Mouse (Mus musculus) right cerebral cortex, adult 2 months (tissue): ENCODE data around the gene Miga2.
"Not testable (repeated sequence)": the region's sequence is repeated elsewhere in the genome, so short reads cannot be mapped to it uniquely, and the experiment has no call there.

Experiments used
- DNase-seq, 2 experiments: peaks; one replicate each; pipeline ENCODE4 v3.0.0; 2021 to 2022; ENCODE audit warnings: low spot score in 2 of 2

Gene Miga2

GRCm38 (mm10) chr2:30397986-30398512 lies 34.0 kb downstream of the Miga2 start:
- no peak for DNase-seq

DNA sequence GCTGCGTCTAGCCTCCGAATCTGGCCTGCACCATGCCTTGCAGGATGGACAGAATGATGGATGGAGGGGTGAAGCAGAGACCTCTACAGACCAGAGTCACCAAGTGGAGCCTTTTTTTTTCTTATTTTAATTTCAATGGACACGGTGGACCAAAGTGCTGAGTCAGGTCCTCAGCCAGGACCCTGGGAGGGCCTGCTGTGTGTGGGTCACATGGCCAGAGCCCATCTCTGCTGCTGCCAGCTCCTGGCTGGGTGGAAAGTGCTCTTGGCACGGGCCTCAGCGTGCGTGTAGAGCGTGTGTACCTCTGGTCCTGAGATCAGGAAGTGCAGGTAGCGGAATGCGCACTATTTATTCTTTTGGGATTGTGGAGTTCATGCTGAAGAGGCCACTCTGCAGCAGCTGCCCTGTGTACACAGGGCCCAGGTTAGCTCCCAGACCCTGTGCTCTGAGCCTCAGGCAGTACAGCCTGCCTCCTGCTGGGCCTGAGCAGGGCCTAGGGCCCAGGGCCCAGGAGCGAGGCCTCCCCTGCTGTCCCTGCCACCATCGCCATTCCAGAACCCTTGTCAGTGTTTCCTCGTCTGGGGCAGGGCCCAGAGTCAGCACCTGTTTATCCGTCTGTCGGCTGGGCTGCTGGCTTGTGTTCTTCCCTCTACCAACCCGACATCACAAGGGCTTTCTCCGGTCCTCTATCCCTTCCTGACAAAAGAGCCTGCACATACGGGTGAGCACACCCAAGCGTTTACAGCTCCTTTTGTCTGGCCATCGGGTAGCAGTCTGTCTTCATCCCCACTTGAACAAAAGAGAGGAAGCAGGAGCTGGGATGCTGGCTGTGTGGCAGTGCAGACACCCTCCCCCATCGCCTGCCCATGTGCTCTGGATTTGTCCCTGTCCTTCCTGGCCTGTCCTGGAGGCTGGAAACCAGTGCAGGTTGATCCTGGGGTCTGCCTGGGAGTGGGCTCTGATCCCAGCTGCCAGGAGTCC lies 35.4 kb downstream of the Miga2 start:
- DNase-seq = no peak

GRCm38 (mm10) chr2:30401581-30401980 lies 37.5 kb downstream of the Miga2 start:
- DNase-seq = no peak

DNA sequence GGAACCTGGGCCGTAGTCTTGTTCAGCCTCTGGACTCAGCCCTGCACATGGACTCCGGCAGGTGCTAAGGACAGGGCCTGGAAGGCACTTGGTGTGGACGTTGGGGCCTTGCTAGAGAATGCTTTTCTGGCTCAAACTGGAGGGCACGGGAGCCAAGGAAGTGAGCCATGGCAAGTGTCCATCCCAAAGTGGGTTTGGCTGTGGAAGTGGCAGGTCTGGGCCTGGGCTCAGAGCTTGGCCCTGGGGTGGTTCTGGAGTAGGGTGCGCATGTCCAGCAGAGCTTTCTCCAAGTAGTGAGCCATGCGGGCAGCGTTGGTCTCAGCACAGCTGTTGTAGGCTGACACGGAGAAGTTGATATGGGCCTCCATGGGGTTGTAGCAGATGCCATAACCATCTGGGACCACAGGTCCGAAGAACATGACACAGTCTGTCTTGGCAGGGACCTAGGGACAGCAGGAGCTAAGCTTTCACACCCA lies 38.4 kb downstream of the Miga2 start:
- DNase-seq = no peak

GRCm38 (mm10) chr2:30402843-30403242 lies 38.8 kb downstream of the Miga2 start:
- DNase-seq = no peak

GRCm38 (mm10) chr2:30403870-30404269 lies 39.8 kb downstream of the Miga2 start:
- no peak for DNase-seq

GRCm38 (mm10) chr2:30407221-30407620 lies 43.2 kb downstream of the Miga2 start:
- no peak for DNase-seq

- DNase-seq = no peak
These were observed 43.7 kb downstream of the Miga2 start for GRCm38 (mm10) chr2:30407778-30408177.

DNA sequence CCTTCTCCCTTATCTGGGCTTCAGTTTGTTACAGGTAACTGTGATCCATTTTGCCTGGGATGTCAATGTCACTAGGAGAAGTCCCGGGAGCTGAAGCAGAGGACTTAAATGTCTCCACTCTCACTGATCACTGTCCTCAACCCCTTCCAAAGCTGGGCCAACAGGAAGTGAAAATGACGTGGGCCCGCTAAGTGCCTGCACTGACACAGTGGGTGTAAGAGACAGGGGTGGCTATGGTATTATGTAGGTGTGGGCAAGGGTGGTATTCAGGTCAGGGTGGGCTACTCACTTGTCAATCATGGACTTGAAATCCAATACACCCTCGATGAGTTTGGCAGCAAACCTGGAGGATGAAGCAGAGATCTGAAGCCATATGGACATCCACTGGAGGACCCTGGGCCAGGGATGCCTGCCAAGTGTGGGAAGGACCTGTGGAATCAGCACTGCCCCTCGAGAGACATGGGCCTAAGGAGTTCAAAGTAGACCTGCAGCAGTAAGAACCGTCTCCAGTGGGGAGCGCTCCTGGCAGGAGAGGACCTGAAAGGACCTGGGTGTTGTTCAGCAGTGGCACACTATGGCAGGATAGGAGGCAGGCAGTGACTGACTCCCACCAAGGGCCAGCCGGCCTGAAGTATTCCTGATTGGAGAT lies 44.5 kb downstream of the Miga2 start:
- no peak for DNase-seq

GRCm38 (mm10) chr2:30409454-30410176 lies 45.6 kb downstream of the Miga2 start:
- DNase-seq = no peak

DNA sequence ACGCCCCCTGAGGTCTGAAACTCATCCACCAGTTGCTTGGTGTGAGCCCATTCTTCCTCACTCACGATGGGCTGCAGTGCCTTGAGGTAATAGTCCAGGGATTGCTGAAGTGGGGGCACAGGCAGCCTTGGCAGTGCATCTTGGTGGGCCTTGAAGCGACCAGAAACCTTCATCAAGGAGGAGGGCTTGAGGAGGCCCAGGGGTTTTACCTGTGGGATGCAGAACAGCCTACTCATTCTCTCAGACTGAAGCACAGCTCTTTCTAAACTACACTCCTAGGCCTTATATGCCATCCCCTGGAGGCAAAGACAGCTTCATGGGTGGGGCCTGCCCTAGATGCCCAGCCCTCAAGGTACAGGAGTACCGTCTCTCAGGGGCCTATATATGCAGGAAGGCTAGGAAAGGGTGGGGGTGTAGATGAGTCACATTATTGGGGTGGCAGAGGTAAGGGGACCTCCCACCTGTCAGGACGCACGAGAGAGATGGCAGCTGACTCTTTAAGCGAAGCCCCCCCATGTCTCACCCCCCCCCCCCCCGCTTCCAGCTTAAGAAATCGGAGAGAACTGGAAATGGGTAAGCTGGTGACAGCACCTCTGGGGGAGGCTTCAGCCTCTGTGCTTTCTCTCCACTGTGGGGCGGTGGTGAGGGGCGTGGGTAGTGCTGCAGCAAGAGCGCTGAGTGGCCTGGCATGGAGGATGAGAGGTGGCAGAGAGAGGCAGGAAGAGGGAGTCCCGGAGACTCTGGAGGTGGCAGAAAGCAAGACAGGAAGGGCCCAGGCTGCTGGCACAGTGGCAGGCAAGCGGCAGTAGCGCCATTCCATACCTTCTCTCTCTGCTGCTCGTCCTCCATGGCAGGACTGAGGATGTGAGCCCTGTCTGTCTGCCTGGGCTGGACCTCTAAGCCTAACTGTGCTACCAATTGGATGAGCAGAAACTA lies 49.3 kb downstream of the Miga2 start:
- DNase-seq = peak; percentile 69 to 77

DNA sequence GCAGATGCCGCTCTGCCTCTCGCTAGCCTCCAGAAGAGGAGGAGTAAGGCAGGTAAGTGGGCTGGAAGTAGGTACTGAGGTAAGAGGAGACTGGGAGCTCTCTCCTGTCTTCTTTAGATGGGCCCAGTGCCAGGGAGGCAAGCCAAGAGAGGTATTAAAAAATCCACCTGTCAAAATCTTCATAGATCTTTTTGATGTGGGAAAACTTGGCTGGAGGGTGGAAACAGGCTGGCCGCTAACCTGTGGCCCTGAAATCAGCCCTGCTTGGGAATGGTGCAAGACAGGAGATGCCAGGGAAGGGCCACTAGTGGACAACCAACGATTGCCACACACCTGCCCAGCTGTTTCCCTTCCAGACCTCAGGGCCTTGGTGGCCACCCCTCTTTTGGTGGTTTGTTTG lies 50.1 kb downstream of the Miga2 start:
- DNase-seq = no peak

DNA sequence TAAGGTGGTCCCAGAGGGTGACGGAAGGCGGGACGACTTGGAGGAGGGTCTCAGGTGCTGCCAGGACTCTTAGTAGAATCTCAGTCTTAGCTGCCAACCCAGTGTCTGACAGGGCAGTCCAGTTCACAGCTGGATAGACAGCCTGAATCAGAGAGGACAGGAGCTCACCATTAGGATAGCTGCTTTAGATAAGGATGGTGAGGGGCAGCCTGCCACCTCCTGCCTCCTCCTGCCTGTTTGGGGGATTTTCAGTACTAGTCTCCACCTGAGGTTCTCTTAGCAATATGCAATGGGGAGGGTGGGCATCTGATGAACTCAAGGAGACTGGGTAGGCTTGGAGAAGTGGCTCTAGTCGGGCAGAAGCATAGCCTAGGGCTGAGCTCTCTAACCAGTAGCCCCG lies 50.6 kb downstream of the Miga2 start:
- DNase-seq = no peak

- DNase-seq = peak; percentile 86 to 92
These were observed 51.3 kb downstream of the Miga2 start, which contains the start of gene Crat for GRCm38 (mm10) chr2:30415157-30415935. Gene Crat, minus strand, starts transcription at chr2:30415813.

DNA sequence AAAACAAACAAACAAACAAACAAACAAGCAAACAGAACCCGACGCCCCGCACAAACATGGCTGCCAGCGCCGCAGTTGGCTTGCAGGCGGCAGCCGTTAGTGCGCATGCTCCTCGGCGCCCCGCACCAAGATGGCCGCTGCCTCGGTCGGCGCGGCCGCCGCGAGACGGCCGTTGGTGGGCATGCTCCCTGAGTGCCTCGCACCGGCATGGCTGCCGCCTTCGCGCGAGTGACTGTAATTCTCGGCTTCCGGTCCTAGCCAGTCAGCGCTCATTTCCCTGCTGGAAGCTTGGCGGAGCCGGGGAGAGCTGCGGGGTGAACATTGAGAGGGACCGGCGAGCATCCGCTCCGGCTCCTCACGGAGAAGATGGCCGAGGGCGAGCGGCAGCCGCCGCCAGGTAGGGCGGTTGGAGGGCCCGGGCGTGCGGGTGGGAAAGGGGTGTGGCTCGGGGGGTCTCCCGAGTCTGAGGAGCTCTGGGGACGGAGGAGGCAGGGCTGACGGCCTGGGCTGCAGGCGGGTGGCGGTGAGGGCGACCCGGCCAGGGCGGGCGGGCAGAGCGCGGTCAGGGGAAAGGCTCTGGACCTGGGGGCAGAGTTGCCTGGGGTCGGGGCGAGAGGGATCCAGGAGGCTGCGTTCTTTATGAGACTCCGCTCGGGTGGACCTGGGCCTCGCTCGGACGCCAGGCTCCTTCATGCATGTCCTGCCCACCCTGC lies 52.1 kb downstream of the Miga2 start, which contains the start of gene Ptpa:
Gene Ptpa, plus strand, starts transcription at position 104 of the 713 bp plus-strand sequence.
- peak; percentile 89 to 93 for DNase-seq

GRCm38 (mm10) chr2:30416649-30416965 lies 52.6 kb downstream of the Miga2 start:
- DNase-seq = no peak

DNA sequence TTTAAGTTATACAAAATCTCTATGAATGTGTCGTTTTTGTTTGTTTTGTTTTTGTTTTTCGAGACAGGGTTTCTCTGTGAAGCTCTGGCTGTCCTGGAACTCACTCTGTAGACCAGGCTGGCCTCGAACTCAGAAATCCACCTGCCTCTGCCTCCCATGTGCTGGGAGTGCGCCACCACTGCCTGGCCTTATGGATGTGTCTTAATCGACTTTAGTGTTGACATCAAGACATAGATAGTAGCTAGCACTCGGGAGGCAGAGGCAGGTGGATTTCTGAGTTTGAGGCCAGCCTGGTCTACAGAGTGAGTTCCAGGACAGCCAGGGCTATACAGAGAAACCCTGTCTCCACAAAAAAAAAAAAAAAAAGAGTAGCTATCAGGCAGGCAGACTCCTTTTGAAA lies 53.1 kb downstream of the Miga2 start:
- not testable (repeated sequence) for DNase-seq

DNA sequence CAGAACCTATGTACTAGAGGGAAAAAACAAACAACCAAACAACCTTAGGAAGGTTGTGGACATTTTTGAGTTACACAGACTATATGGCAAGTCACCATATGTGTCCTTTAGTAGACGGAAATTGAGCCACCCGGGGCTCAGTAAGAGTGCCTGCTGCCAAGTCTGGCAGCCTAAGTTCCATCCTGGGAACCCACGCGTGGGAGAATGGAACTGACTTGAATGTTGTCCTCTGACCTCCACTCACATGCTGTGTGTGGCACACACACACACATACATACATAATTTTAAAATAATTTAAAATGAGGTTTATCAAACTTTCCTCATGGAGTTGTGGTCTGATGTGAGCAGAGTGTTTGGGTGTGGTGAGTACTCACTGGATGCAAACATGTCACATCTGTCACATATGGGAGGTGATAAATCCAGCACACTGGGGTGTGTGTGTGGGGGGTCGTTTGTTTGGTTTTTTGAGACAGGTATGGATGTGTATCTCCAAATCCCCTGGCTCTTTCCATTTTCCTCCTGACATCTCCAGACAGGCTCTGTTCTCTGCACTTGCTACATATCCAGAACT lies 53.6 kb downstream of the Miga2 start:
- no peak for DNase-seq

DNA sequence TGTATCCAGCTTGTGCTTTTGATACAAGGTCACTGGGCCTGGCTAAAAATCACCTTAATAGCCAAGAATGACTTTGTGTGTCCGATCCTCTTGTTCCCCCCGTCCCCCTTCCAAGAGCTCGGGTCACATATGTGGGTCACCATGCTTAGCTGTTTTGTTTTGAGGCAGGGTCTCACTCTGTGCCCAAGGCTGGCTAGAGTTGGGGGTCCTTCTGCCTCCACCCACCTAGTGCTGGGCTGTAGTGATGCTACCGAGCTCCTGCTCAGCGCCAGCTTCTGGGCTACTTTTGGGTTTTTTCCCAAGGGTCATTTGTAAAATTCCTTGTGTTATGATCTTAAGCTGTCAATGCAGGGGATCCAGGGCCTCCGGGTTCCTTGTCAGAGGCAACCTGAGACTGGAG lies 54.2 kb downstream of the Miga2 start:
- DNase-seq = no peak
